Mouse (Mus musculus) embryonic fibroblast, embryonic 13.5 days (primary cell): ENCODE measurements at regions not wholly inside any gene's neighbourhood (a gene's known extent, or its start where the extent isn't known, plus 50 kb on each side); places are given as distances from the start of the nearest gene placed in this dataset.

ENCODE experiments used
- H3K27ac ChIP-seq: 2 replicates; pipeline ENCODE4 v1.5.1; 2012; ENCODE audit warnings: low read length, control low read depth, inconsistent platforms; ENCODE audit not compliant: insufficient read depth
- H3K4me1 ChIP-seq: 2 replicates; pipeline ENCODE4 v1.6.1; 2011; ENCODE audit warnings: low read length; ENCODE audit not compliant: control insufficient read depth, insufficient read depth
- H3K4me3 ChIP-seq: 2 replicates; pipeline ENCODE4 v1.5.1; 2011; ENCODE audit warnings: mild to moderate bottlenecking, control low read depth, low read length; ENCODE audit not compliant: insufficient read depth
- CTCF ChIP-seq: IDR thresholded peaks from 2 replicates; pipeline ENCODE4 v1.5.1; 2011; ENCODE audit warnings: mild to moderate bottlenecking, control low read depth, low read length, moderate library complexity, borderline replicate concordance; ENCODE audit not compliant: insufficient read depth
- POLR2A ChIP-seq: IDR thresholded peaks from 2 replicates; pipeline ENCODE4 v1.6.1; 2011; ENCODE audit warnings: low read depth, mild to moderate bottlenecking, control low read depth, low read length, moderate library complexity

GRCm38 (mm10) chr1:137802119-137802518, 373.4 kb downstream of the Ptprc start:
- Histone ChIP-seq H3K4me1 (peaks cover 3% of the 10 kb centered on the region; the same call in 1 of the 2 replicates), H3K4me3 (no peak overlapping the region), H3K27ac (peak overlapping the region; percentile 24; the same call in 1 of the 2 replicates)
- no peak for TF ChIP-seq CTCF
- no peak for TF ChIP-seq POLR2A

GRCm38 (mm10) chr1:137800752-137801151, 374.8 kb downstream of the Ptprc start:
- no peak overlapping the region for H3K27ac ChIP-seq
- H3K4me3 ChIP-seq, result no peak overlapping the region
- H3K4me1 ChIP-seq, result peaks cover 3% of the 10 kb centered on the region; the same call in 1 of the 2 replicates
- no peak for TF ChIP-seq CTCF
- no peak for TF ChIP-seq POLR2A

- no peaks in the 10 kb centered on the region for H3K4me1 ChIP-seq
- TF ChIP-seq POLR2A (no peak), CTCF (no peak)
- no peak overlapping the region for H3K27ac ChIP-seq
- no peak overlapping the region for H3K4me3 ChIP-seq
These were observed 386.7 kb downstream of the Ptprc start for GRCm38 (mm10) chr1:137788789-137789188.

GRCm38 (mm10) chr1:137786653-137787052, 388.9 kb downstream of the Ptprc start:
- Histone ChIP-seq H3K4me1 (no peaks in the 10 kb centered on the region), H3K27ac (no peak overlapping the region), H3K4me3 (no peak overlapping the region)
- TF ChIP-seq CTCF (no peak), POLR2A (no peak)

- Histone ChIP-seq H3K4me3 (no peak overlapping the region), H3K4me1 (no peaks in the 10 kb centered on the region), H3K27ac (no peak overlapping the region)
- TF ChIP-seq CTCF (no peak), POLR2A (no peak)
These were observed 400.9 kb downstream of the Ptprc start for GRCm38 (mm10) chr1:137774586-137774985.

- Histone ChIP-seq H3K4me1 (no peaks in the 10 kb centered on the region), H3K27ac (no peak overlapping the region), H3K4me3 (no peak overlapping the region)
- TF ChIP-seq CTCF, result no peak
- no peak for TF ChIP-seq POLR2A
These were observed 414.7 kb downstream of the Ptprc start for GRCm38 (mm10) chr1:137760797-137761196.

GRCm38 (mm10) chr1:137751446-137751961, 424.0 kb downstream of the Ptprc start:
- H3K4me3 ChIP-seq, result no peak overlapping the region
- no peak overlapping the region for H3K27ac ChIP-seq
- no peaks in the 10 kb centered on the region for H3K4me1 ChIP-seq
- no peak for TF ChIP-seq POLR2A

GRCm38 (mm10) chr1:137750894-137751293, 424.6 kb downstream of the Ptprc start:
- H3K4me1 ChIP-seq, result no peaks in the 10 kb centered on the region
- H3K27ac ChIP-seq, result no peak overlapping the region
- no peak for TF ChIP-seq CTCF
- no peak for TF ChIP-seq POLR2A
- H3K4me3 ChIP-seq, result no peak overlapping the region

- Histone ChIP-seq H3K4me1 (no peaks in the 10 kb centered on the region), H3K27ac (no peak overlapping the region), H3K4me3 (no peak overlapping the region)
- no peak for TF ChIP-seq POLR2A
- no peak for TF ChIP-seq CTCF
These were observed 429.4 kb downstream of the Ptprc start for GRCm38 (mm10) chr1:137746129-137746528.

GRCm38 (mm10) chr1:137738157-137738851, 437.2 kb downstream of the Ptprc start:
- no peak overlapping the region for H3K27ac ChIP-seq
- TF ChIP-seq POLR2A (no peak), CTCF (no peak)
- no peak overlapping the region for H3K4me3 ChIP-seq
- no peaks in the 10 kb centered on the region for H3K4me1 ChIP-seq
